9 mouse cellular contexts compared by ENCODE assay signal in the genomic region with DNA sequence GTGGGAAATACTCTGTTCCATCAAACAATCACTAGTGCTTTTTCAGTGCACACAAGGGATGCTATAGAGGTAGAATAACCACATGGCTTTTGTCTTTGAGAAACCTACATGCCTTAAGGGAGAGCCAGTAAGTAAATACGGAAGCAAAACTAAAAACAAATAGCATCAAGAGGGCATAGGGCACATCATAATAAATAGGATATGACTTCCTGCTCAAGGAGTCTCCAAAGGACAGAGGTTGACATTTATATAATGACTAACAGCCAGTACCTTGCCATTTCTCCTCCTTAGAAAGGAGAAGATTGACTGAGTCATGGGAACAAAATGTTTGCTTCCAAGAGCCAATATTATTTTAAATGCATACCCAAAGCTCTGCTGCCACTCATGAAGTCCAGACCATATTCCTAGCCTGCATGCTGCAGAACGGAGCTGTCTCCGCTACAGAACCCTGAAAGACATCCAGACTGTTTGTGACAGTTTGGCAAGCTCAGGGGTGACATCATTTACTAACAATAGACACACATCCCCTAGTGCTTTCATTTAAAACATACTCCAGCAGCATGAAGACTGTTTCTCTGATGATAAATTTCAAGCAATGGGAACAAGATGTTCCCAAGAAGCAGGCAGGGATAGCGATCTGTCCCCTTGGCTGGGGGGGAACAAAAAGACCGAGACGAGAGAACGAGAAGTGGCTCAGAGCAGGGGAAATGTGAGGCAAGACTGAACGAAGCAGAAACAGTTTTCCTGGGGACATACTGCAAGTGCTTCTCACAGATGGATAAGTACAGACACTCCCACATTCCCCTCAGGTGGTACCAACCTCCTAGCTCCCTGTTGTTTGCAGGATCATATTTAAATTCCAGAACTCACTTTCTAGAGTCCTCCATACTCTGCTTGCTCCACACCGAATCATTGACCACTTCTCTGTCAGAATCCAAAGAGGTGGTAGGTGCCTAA. TPM values are rescaled to one million over a fixed set of nuclear protein-coding genes. Genes with fewer than 3 reads are reported as not detected.
DNase-seq lines count a peak whose midpoint lies in the region; ATAC-seq and TF ChIP-seq lines count a peak whose summit lies in the region.
"Had no signal": no experiment of that assay in that cellular context is flagged by ENCODE, and none has a peak within 500 bp of the region (broad histone marks: within the 10 kb centered on the region; RNA-seq: fewer than 3 reads in every experiment).

No protein-coding gene starts in this region.

- DNase-seq in adrenal gland, adult 2 months: peak; percentile 55
- DNase-seq in adrenal gland, postnatal 25 days: no peak
- peak; percentile 58 for DNase-seq in MN1 (ENCODE audit: low spot score)
- peak; percentile 23 to 38 for DNase-seq in frontal cortex, postnatal 10 days (ENCODE audit: low spot score in 2 of 2)
- DNase-seq in kidney, adult 9 months: peak; percentile 44
- peak; percentile 70 for DNase-seq in lung, embryonic 14.5 days
- no peak for DNase-seq in thymus, postnatal 10 days (ENCODE audit: low spot score in 2 of 2)
- DNase-seq in embryo, embryonic 9.5 days (ENCODE audit: extremely low spot score): no peak

- no peak overlapping the region for H3K4me2 ChIP-seq in lung, embryonic 14.5 days

- 50% methylated on average over 9 of the region's 9 CpGs for WGBS in lung, embryonic 14.5 days

- no peak overlapping the region for H3K9ac ChIP-seq in lung, embryonic 14.5 days

- H3K36me3 ChIP-seq in lung, embryonic 14.5 days (ENCODE audit: insufficient read depth): no peaks in the 10 kb centered on the region

- H3K9me3 ChIP-seq in lung, embryonic 14.5 days (ENCODE audit: low read depth, low read length): no peaks in the 10 kb centered on the region

- no peak overlapping the region for H3K4me3 ChIP-seq in lung, embryonic 14.5 days (ENCODE audit: low read depth, low read length)

- H3K4me1 ChIP-seq in lung, embryonic 14.5 days (ENCODE audit: insufficient read depth): no peaks in the 10 kb centered on the region

- H3K27ac ChIP-seq in lung, embryonic 14.5 days (ENCODE audit: low read depth): no peak overlapping the region

- H3K27me3 ChIP-seq in lung, embryonic 14.5 days (ENCODE audit: insufficient read depth, low read length): no peaks in the 10 kb centered on the region

- ATAC-seq in lung, embryonic 14.5 days (ENCODE audit: insufficient read depth): 0 out of 2 replicates have a peak, but pooled peaks have one; percentile 44

- TF ChIP-seq CTCF in lung, embryonic 14.5 days (IDR thresholded peaks at IDR 0.05; ENCODE audit: low read depth): no peak

RNA-seq across cellular contexts. Expression of gene Nyx, which starts 3.5 kb away (rescaled TPM):
- total RNA-seq in adrenal gland, adult 2 months (2021): under 1 TPM; 0.14 to 0.24 TPM
- 0.67 and 0.86 TPM in 2 replicates for polyA plus RNA-seq in adrenal gland, adult 2 months (2012; rRNA removed)
- 0.24 and 0.33 TPM in 2 replicates for total RNA-seq in adrenal gland, postnatal 25 days (2021)
- polyA plus RNA-seq in lung, embryonic 14.5 days (2014; fragmentation: Nextera tagmentation; extraction: Ambion mirVana): 0.03 and 0.05 TPM in 2 replicates
- total RNA-seq: common myeloid progenitor, adult 5-6 weeks had no signal

Comparison
In these comparisons a context has a peak if more than half of its experiments do, and no peak if none do; other contexts are left out.
1. DNase-seq: peak in adrenal gland, adult 2 months (single experiment), MN1 (single experiment), frontal cortex, postnatal 10 days (2 of 2), kidney, adult 9 months (single experiment) and lung, embryonic 14.5 days (single experiment); none in adrenal gland, postnatal 25 days (single experiment), thymus, postnatal 10 days (0 of 2) and embryo, embryonic 9.5 days (single experiment).